ENCODE assay signal across 8 mouse cellular contexts in genomic region chr12:24928051-24928748, GRCm38 (mm10). TPM values are rescaled to one million over a fixed set of nuclear protein-coding genes. Genes with fewer than 3 reads are reported as not detected.
A peak's percentile ranks its signal among the peaks of the same experiment; 100 is the strongest.
DNase-seq lines count a peak whose midpoint lies in the region; ATAC-seq and TF ChIP-seq lines count a peak whose summit lies in the region.

No protein-coding gene starts in this region.

- H3K36me3 ChIP-seq in lung, embryonic 16.5 days (ENCODE audit: control insufficient read depth, insufficient read depth, low read length): no peaks in the 10 kb centered on the region
- no peaks in the 10 kb centered on the region for H3K36me3 ChIP-seq in thymus, adult 2 months (ENCODE audit: control insufficient read depth, insufficient read depth, low read length)

- H3K4me1 ChIP-seq in lung, embryonic 16.5 days (replicated peaks; ENCODE audit: control insufficient read depth, insufficient read depth, low read length): peaks cover 10% of the 10 kb centered on the region
- H3K4me1 ChIP-seq in olfactory bulb, adult 2 months (ENCODE audit: control insufficient read depth, insufficient read depth, low read length): peaks cover 14% of the 10 kb centered on the region
- H3K4me1 ChIP-seq in thymus, adult 2 months (replicated peaks; ENCODE audit: control insufficient read depth, insufficient read depth, low read length): no peaks in the 10 kb centered on the region; the same call in 1 of the 2 replicates

- no peak for DNase-seq in lung, postnatal 25 days (ENCODE audit: low spot score)
- DNase-seq in frontal cortex, postnatal 14 days (ENCODE audit: low spot score in 2 of 2): peak; percentile 55 to 71
- DNase-seq in layer of hippocampus, postnatal 14 days (ENCODE audit: low spot score in 2 of 2): peak; percentile 81 to 90
- no peak for DNase-seq in thymus, adult 2 months
- DNase-seq in MN1 (ENCODE audit: low spot score): no peak
- DNase-seq in adrenal gland, postnatal 25 days: no peak

- no peak overlapping the region for H3K4me2 ChIP-seq in lung, embryonic 16.5 days (ENCODE audit: low read depth, low read length)

- ATAC-seq in lung, embryonic 16.5 days (ENCODE audit: low read depth): peak; percentile 60; the same call in 1 of the 2 replicates

- TF ChIP-seq POLR2A in olfactory bulb, adult 2 months (IDR thresholded peaks at IDR 0.05; ENCODE audit: insufficient read depth, low read depth, low read length): no peak
- TF ChIP-seq POLR2A in thymus, adult 2 months (IDR thresholded peaks at IDR 0.05; ENCODE audit: control insufficient read depth, extremely low read depth, insufficient read depth, low read length, poor library complexity): no peak

- H3K27ac ChIP-seq in lung, embryonic 16.5 days (ENCODE audit: low read length): no peak overlapping the region
- peak overlapping the region; percentile 77 for H3K27ac ChIP-seq in olfactory bulb, adult 2 months (ENCODE audit: insufficient read depth, low read depth, low read length)
- no peak overlapping the region for H3K27ac ChIP-seq in thymus, adult 2 months (ENCODE audit: control insufficient read depth, insufficient read depth, low read length)

- H3K27me3 ChIP-seq in lung, embryonic 16.5 days (ENCODE audit: control insufficient read depth, insufficient read depth, low read depth, low read length): no peaks in the 10 kb centered on the region
- H3K27me3 ChIP-seq in thymus, adult 2 months (ENCODE audit: control insufficient read depth, insufficient read depth, low read length): no peaks in the 10 kb centered on the region

- H3K9ac ChIP-seq in lung, embryonic 16.5 days (ENCODE audit: low read length): no peak overlapping the region

- no peaks in the 10 kb centered on the region for H3K9me3 ChIP-seq in lung, embryonic 16.5 days (ENCODE audit: control insufficient read depth, low read length)

- no peak for TF ChIP-seq CTCF in olfactory bulb, adult 2 months (IDR thresholded peaks at IDR 0.05; ENCODE audit: insufficient read depth, low read depth, low read length)
- TF ChIP-seq CTCF in thymus, adult 2 months (IDR thresholded peaks at IDR 0.05; ENCODE audit: borderline replicate concordance, control insufficient read depth, extremely low read depth, insufficient read depth, low read length, poor library complexity): no peak

- WGBS in lung, embryonic 16.5 days: 65% methylated on average over 18 of the region's 18 CpGs
- WGBS in olfactory bulb, adult 2 months: 39% methylated on average over 18 of the region's 18 CpGs
- 94% methylated on average over 18 of the region's 18 CpGs for WGBS in thymus, adult 2 months

- H3K4me3 ChIP-seq in lung, embryonic 16.5 days (ENCODE audit: low read length): no peak overlapping the region
- H3K4me3 ChIP-seq in olfactory bulb, adult 2 months (ENCODE audit: insufficient read depth, low read depth, low read length): no peak overlapping the region
- no peak overlapping the region for H3K4me3 ChIP-seq in thymus, adult 2 months (ENCODE audit: control insufficient read depth, insufficient read depth, low read length)

RNA-seq across cellular contexts. Expression of gene Kidins220, which starts 46.5 kb away (rescaled TPM):
- polyA plus RNA-seq in lung, embryonic 16.5 days (2015; fragmentation: Nextera tagmentation; extraction: Ambion mirVana): 22.3 and 23.9 TPM in 2 replicates
- total RNA-seq in layer of hippocampus, postnatal 14 days (2021): 100 to 1,000 TPM; 322 to 335 TPM
- polyA plus RNA-seq in olfactory bulb, adult 2 months (2012; ENCODE audit: insufficient read depth, insufficient read length, low replicate concordance, missing spikeins): 235 and 458 TPM in 2 replicates
- polyA plus RNA-seq in thymus, adult 2 months (2012; rRNA removed): 72.1 and 76.2 TPM in 2 replicates
- 84.4 and 114 TPM in 2 replicates for total RNA-seq in adrenal gland, postnatal 25 days (2021)

Comparison
In these comparisons a context has a peak if more than half of its experiments do, and no peak if none do; other contexts are left out.
1. DNase-seq: peak in frontal cortex, postnatal 14 days (2 of 2) and layer of hippocampus, postnatal 14 days (2 of 2); none in lung, postnatal 25 days (single experiment), thymus, adult 2 months (single experiment), MN1 (single experiment) and adrenal gland, postnatal 25 days (single experiment).